Mouse (Mus musculus) intestine, postnatal 0 days (tissue): Measurements from ENCODE around the gene Grasp. TPM values are rescaled to one million over a fixed set of nuclear protein-coding genes. Genes with fewer than 3 reads are reported as not detected.

Experiments
- ATAC-seq: fragments of 200-750 bp; cut with Nextera tagmentation; 2 replicates; pipeline ENCODE4 v1.8.0; 2017; ENCODE audit warnings: mild to moderate bottlenecking, moderate TSS enrichment, moderate library complexity
- H3K27ac ChIP-seq: fragments of 300-500 bp; sonication (generic); 2 replicates; pipeline ENCODE4 v1.5.1; 2014; ENCODE audit warnings: mild to moderate bottlenecking, low read depth, low read length, moderate library complexity
- H3K27me3 ChIP-seq: fragments of 300-500 bp; sonication (generic); replicated peaks from 2 replicates; pipeline ENCODE4 v1.6.1; 2014; ENCODE audit warnings: low read length, mixed read lengths; ENCODE audit not compliant: control insufficient read depth, insufficient read depth
- H3K36me3 ChIP-seq: fragments of 300-500 bp; sonication (generic); 2 replicates; pipeline ENCODE4 v1.6.1; 2014; ENCODE audit warnings: mild to moderate bottlenecking, moderate library complexity; ENCODE audit not compliant: control insufficient read depth, insufficient read depth
- H3K4me1 ChIP-seq: fragments of 300-500 bp; sonication (generic); replicated peaks from 2 replicates; pipeline ENCODE4 v1.6.1; 2014; ENCODE audit warnings: antibody characterized with exemption, low read length, mixed read lengths; ENCODE audit not compliant: control insufficient read depth, insufficient read depth
- H3K4me2 ChIP-seq: fragments of 300-500 bp; sonication (generic); replicated peaks from 2 replicates; pipeline ENCODE4 v1.6.1; 2014; ENCODE audit warnings: low read depth, mild to moderate bottlenecking, moderate library complexity
- H3K4me3 ChIP-seq: fragments of 300-500 bp; sonication (generic); 2 replicates; pipeline ENCODE4 v1.5.1; 2014; ENCODE audit warnings: low read depth, low read length
- H3K9ac ChIP-seq: fragments of 300-500 bp; sonication (generic); 2 replicates; pipeline ENCODE4 v1.6.1; 2014; ENCODE audit warnings: mild to moderate bottlenecking, low read depth, low read length
- H3K9me3 ChIP-seq: fragments of 300-500 bp; sonication (generic); 2 replicates; pipeline ENCODE4 v1.6.1; 2016; ENCODE audit warnings: mixed run types; ENCODE audit not compliant: control insufficient read depth
- CTCF ChIP-seq: sonication (generic); IDR thresholded peaks from 2 replicates; pipeline ENCODE4 v1.5.1; 2016; ENCODE audit warnings: low read depth, mild to moderate bottlenecking, control low read depth, antibody characterized with exemption, moderate library complexity
- WGBS: fragments of 180-500 bp; shearing (Covaris S2); extraction: QIAGEN DNeasy Blood & Tissue Kit; methylation state at CpG from one replicate; pipeline ENCODE4 v1.1.7; 2014; 5-methylcytosine and 5-hydroxymethylcytosine counted together
- polyA plus RNA-seq: library from polyadenylated mRNA; unstranded; fragments of >200 nt; fragmentation: Nextera tagmentation; extraction: Ambion mirVana; gene quantifications from 2 replicates; pipeline ENCODE4 v1.2.1, GENCODE M21; 2015

Gene Grasp
- polyA plus RNA-seq, 1 experiment from 2014 or later, result 2.0 TPM

GRCm38 (mm10) chr15:101198218-101198617 is 25.8 kb upstream of the Grasp start:
- TF ChIP-seq CTCF, result peak; percentile 97
- Histone ChIP-seq H3K4me3 (no peak overlapping the region), H3K4me2 (no peak overlapping the region), H3K36me3 (peaks cover 77% of the 10 kb centered on the region), H3K27ac (no peak overlapping the region), H3K9ac (no peak overlapping the region), H3K9me3 (no peaks in the 10 kb centered on the region), H3K4me1 (no peaks in the 10 kb centered on the region; the same call in none of the 2 replicates), H3K27me3 (no peaks in the 10 kb centered on the region)
- 10% methylated on average over 3 of the region's 3 CpGs for WGBS
- ATAC-seq, result peak; percentile 63

- ATAC-seq, result no peak
- Histone ChIP-seq H3K9ac (no peak overlapping the region), H3K27me3 (no peaks in the 10 kb centered on the region), H3K4me1 (no peaks in the 10 kb centered on the region; the same call in 1 of the 2 replicates), H3K36me3 (peaks cover 82% of the 10 kb centered on the region), H3K9me3 (no peaks in the 10 kb centered on the region), H3K27ac (no peak overlapping the region), H3K4me3 (no peak overlapping the region), H3K4me2 (no peak overlapping the region)
- WGBS, result 88% methylated on average over 14 of the region's 14 CpGs
- peak; percentile 57 for TF ChIP-seq CTCF
Measured at GRCm38 (mm10) chr15:101198850-101199249, 25.1 kb upstream of the Grasp start.

GRCm38 (mm10) chr15:101200777-101201295 is 23.2 kb upstream of the Grasp start:
- Histone ChIP-seq H3K27ac (no peak overlapping the region), H3K4me1 (no peaks in the 10 kb centered on the region), H3K9me3 (no peaks in the 10 kb centered on the region), H3K36me3 (peaks cover 81% of the 10 kb centered on the region), H3K9ac (no peak overlapping the region), H3K4me3 (no peak overlapping the region), H3K4me2 (no peak overlapping the region), H3K27me3 (no peaks in the 10 kb centered on the region)
- WGBS, result 98% methylated on average over 9 of the region's 9 CpGs
- no peak for TF ChIP-seq CTCF
- no peak for ATAC-seq

- H3K9ac ChIP-seq, result no peak overlapping the region
- no peak for ATAC-seq
- no peak for TF ChIP-seq CTCF
- H3K9me3 ChIP-seq, result no peaks in the 10 kb centered on the region
- H3K4me1 ChIP-seq, result no peaks in the 10 kb centered on the region
- H3K27me3 ChIP-seq, result no peaks in the 10 kb centered on the region
- no peak overlapping the region for H3K27ac ChIP-seq
- peaks cover 81% of the 10 kb centered on the region for H3K36me3 ChIP-seq
- no peak overlapping the region for H3K4me2 ChIP-seq
- no peak overlapping the region for H3K4me3 ChIP-seq
- 90% methylated on average over 3 of the region's 3 CpGs for WGBS
Measured at GRCm38 (mm10) chr15:101201414-101201813, 22.6 kb upstream of the Grasp start.

- Histone ChIP-seq H3K27ac (no peak overlapping the region; the same call in 1 of the 2 replicates), H3K36me3 (peaks cover 95% of the 10 kb centered on the region), H3K9ac (no peak overlapping the region), H3K9me3 (no peaks in the 10 kb centered on the region), H3K4me3 (no peak overlapping the region), H3K4me1 (no peaks in the 10 kb centered on the region), H3K27me3 (no peaks in the 10 kb centered on the region), H3K4me2 (no peak overlapping the region)
- TF ChIP-seq CTCF, result no peak
- 52% methylated on average over 4 of the region's 4 CpGs for WGBS
- ATAC-seq, result 0 out of 2 replicates have a peak, but pooled peaks have one; percentile 35
Measured at GRCm38 (mm10) chr15:101203673-101204072, 20.3 kb upstream of the Grasp start.

GRCm38 (mm10) chr15:101204781-101205180 is 19.2 kb upstream of the Grasp start:
- no peaks in the 10 kb centered on the region for H3K27me3 ChIP-seq
- no peaks in the 10 kb centered on the region for H3K9me3 ChIP-seq
- H3K4me1 ChIP-seq, result no peaks in the 10 kb centered on the region
- peaks cover 95% of the 10 kb centered on the region for H3K36me3 ChIP-seq
- WGBS, result 73% methylated on average over 7 of the region's 7 CpGs
- no peak overlapping the region for H3K4me2 ChIP-seq
- H3K4me3 ChIP-seq, result no peak overlapping the region
- no peak for ATAC-seq
- no peak overlapping the region; the same call in 1 of the 2 replicates for H3K27ac ChIP-seq
- TF ChIP-seq CTCF, result no peak
- H3K9ac ChIP-seq, result no peak overlapping the region
